Mouse (Mus musculus) retina, embryonic 14.5 days (tissue): ENCODE results near the gene BC049715.
"Not testable (repeated sequence)": the region's sequence is repeated elsewhere in the genome, so short reads cannot be mapped to it uniquely, and the experiment has no call there.

ENCODE experiments used
- DNase-seq: peaks from one replicate; pipeline ENCODE4 v3.0.0-alpha.2; 2015; ENCODE audit warnings: low spot score

BC049715 gene

GRCm38 (mm10) chr6:136852348-136852747, 24.9 kb downstream of the BC049715 start:
- no peak for DNase-seq

GRCm38 (mm10) chr6:136852762-136853161, 25.3 kb downstream of the BC049715 start:
- DNase-seq, result peak; percentile 20

DNA sequence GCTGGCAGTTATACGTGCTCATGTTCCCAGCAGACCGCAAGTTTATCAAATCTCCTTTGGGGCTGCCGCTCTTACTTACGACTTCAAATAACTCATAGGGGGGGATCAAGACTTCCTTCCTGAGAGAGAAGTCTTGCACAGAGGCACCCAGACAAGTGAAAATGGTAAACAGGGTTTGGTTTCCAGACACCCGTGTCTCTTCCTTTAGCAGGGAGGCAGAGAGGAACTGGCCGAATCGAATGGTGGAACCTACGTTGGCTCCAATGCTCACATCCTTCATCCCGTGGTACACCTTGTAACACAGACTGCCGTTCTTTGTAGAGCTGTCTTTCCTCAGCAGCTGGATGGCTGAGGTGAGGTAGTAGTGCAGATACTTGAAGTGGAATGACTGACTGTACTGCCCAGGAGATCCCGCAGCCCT, 26.9 kb downstream of the BC049715 start:
- no peak for DNase-seq

- no peak for DNase-seq
Observed at GRCm38 (mm10) chr6:136855183-136855582, 27.8 kb downstream of the BC049715 start.

DNA sequence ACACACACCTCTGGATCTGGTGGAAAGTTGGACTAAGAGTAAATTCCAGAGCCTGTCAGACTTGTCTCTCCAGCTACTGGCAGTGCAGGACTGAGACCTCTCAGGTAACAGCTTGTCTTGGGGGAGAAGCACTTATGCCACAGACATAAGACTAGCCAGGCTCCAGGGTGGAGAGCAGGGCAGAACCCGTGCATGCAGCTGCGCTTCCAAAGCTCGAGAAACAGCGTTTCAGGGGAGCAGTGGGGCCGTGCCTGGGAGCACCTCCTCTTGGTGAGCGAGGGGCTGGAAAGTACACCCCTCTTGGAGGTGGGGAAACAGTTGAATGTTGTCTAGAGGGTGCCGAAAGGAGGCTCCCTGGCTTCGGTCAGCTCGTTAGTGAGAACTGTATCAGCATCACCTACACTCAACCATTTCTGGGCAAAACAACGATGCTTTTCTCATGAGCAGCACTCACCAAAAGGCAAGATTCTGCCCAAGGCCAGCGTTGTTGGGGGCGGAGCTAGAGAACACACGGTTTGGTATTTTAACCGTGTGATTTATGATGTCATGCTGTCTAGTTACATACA, 28.7 kb downstream of the BC049715 start:
- no peak for DNase-seq

- DNase-seq, result no peak
Observed at GRCm38 (mm10) chr6:136857186-136857872, 29.9 kb downstream of the BC049715 start, which contains the start of gene Art4. Art4 (minus strand) TSS chr6:136857733.

DNA sequence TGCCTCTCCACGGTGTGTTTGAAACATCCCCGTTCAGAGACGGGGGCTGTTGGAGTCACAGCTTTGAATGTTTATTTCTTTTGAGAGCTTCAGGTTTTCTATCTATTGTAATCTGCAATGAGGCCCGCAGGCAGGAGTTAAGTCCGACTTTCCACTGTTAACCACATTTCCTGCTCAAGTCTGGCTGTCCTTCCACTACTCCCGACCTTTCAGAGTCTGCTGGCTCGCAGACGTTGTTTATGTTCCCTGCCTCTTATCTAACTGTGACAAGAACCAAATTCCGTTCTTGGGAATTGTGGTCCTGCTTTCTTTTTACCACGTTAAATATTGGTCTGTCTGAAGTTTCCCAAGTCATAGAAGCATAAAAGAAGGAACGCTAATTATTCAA, 30.4 kb downstream of the BC049715 start:
- no peak for DNase-seq

- no peak for DNase-seq
Observed at GRCm38 (mm10) chr6:136858420-136858819, 31.0 kb downstream of the BC049715 start.

- peak; percentile 85 for DNase-seq
Observed at GRCm38 (mm10) chr6:136861020-136861419, 33.6 kb downstream of the BC049715 start.

DNA sequence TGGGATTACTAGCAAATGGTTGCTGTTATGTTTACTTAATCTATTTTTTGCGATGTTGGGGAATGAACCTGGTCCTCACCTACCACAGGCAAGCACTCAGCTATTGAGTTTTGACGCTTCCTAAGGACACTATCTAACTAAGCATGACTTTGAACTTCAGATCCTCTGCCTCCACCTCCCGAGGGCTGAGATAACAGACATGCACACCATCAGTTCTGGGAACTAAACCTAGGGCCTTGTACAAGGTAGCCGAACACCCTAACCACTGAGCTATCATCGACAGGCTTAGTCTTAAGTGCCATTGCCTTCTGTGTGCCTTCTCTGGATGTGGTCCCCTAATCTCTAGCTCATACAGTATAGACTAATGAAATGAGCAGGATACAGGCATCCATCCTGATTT, 37.9 kb downstream of the BC049715 start:
- DNase-seq, result no peak

GRCm38 (mm10) chr6:136866150-136866549, 38.7 kb downstream of the BC049715 start:
- DNase-seq, result no peak

DNA sequence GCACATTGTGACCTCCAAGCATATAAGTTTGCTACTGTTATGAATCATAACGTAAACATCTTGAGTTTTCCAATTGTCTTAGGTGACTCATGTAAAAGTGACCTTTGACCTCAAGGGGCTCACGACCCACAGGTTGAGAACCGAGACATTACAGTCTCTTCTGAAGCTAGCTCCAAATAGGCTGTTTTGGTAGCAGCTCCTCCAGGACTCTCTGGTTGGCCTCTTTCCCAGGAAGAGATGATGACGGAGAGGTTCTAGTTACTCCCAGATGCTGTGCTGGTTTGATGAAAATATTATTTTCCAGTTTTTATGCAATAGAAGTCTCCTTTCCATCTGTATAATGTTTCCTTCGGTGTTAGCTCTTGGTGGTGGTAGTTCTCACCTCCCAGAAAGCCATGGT, 41.5 kb downstream of the BC049715 start:
- DNase-seq, result no peak

DNA sequence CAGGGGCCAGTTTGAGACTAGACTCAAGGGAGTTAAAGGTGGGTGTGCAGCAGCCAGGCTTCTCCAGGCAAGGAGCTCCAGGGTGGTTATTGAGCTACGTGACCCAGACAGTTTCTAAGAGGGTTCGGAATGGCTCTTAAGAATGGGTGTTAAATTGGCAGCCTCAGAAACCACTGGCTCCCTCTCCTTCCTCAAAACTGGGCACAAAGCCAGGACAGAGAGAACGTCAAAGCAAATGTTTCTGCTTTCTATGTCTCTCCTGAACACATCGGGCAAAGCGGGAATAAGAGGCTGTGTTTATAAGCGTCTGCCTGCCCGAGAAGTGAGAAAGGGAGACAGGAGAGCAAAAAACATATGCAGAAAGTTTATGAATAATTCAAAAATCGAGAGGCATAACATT, 47.2 kb downstream of the BC049715 start:
- no peak for DNase-seq

GRCm38 (mm10) chr6:136875670-136876069, 48.2 kb downstream of the BC049715 start, which contains the start of gene Mgp:
Mgp (minus strand) TSS chr6:136875823.
- no peak for DNase-seq

- no peak for DNase-seq
Observed at GRCm38 (mm10) chr6:136881678-136882077, 54.3 kb downstream of the BC049715 start.

GRCm38 (mm10) chr6:136883431-136883915, 56.0 kb downstream of the BC049715 start:
- no peak for DNase-seq

- no peak for DNase-seq
Observed at GRCm38 (mm10) chr6:136883961-136884360, 56.5 kb downstream of the BC049715 start.

DNA sequence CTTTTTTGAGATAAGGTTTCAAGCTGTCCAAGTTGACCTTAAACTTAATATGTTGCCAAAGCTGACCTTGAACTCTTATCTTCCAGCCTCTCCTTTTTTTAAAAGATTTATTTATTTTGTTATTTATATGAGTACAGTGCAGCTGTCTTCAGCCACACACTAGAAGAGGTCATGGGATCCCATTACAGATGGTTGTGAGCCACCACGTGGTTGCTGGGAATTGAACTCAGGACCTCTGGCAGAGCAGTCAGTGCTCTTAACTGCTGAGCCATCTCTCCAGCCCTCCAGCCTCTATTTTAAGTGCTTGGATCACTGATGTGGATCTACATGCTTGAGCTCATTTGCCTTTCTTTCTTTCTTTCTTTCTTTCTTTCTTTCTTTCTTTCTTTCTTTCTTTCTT, 57.3 kb downstream of the BC049715 start:
- not testable (repeated sequence) for DNase-seq

DNA sequence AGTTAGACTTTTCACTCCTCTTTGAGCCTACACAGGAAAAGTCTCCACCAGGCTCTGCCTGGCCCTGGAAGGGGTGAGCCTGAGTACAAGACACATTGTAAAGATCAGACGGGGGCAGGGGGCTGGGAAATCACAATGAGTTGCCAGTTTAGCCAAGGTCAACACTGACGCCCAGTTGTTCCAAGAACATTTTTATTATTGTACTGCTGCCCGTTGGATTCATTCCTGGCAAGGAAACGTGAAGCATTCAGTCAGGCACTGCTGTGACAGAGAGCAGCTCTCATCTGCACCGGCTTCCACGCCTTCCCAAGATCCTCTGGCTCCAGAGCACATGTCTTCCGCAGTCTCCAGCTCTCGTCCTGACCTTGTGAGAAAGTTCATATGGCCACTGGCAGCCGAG, 60.4 kb downstream of the BC049715 start:
- DNase-seq, result no peak

GRCm38 (mm10) chr6:136889067-136889466, 61.6 kb downstream of the BC049715 start:
- no peak for DNase-seq

- no peak for DNase-seq
Observed at GRCm38 (mm10) chr6:136889554-136889953, 62.1 kb downstream of the BC049715 start.
